Mouse (Mus musculus) embryonic facial prominence, embryonic 11.5 days (tissue): ENCODE measurements at regions not wholly inside any gene's neighbourhood (a gene's known extent, or its start where the extent isn't known, plus 50 kb on each side); places are given as distances from the start of the nearest gene placed in this dataset.

Experiments used
- ATAC-seq: fragments of 200-750 bp; cut with Nextera tagmentation; replicated peaks from 2 replicates; pipeline ENCODE4 v1.8.0; 2017; ENCODE audit warnings: low read depth; ENCODE audit not compliant: insufficient number of reproducible peaks, low FRiP score, low TSS enrichment
- DNase-seq: peaks from one replicate; pipeline ENCODE4 v3.0.0-alpha.2; 2015; ENCODE audit warnings: low spot score
- H3K27ac ChIP-seq: fragments of 300-500 bp; sonication (generic); replicated peaks from 2 replicates; pipeline ENCODE4 v1.5.1; 2014; ENCODE audit warnings: mild to moderate bottlenecking, low read depth, low read length, control low read depth
- H3K27me3 ChIP-seq: fragments of 300-500 bp; sonication (generic); 2 replicates; pipeline ENCODE4 v1.6.1; 2014; ENCODE audit warnings: mild to moderate bottlenecking, low read length, moderate library complexity, mixed read lengths; ENCODE audit not compliant: control insufficient read depth, insufficient read depth
- H3K36me3 ChIP-seq: fragments of 300-500 bp; sonication (generic); replicated peaks from 2 replicates; pipeline ENCODE4 v1.6.1; 2014; ENCODE audit warnings: low read depth, mild to moderate bottlenecking, low read length, moderate library complexity, mixed read lengths; ENCODE audit not compliant: control insufficient read depth, insufficient read depth
- H3K4me1 ChIP-seq: fragments of 300-500 bp; sonication (generic); 2 replicates; pipeline ENCODE4 v1.6.1; 2014; ENCODE audit warnings: low read length, mixed read lengths; ENCODE audit not compliant: control insufficient read depth, insufficient read depth
- H3K4me2 ChIP-seq: fragments of 300-500 bp; sonication (generic); 2 replicates; pipeline ENCODE4 v1.6.1; 2014; ENCODE audit warnings: low read depth, mild to moderate bottlenecking, control low read depth, low read length, moderate library complexity
- H3K4me3 ChIP-seq: fragments of 300-500 bp; sonication (generic); 2 replicates; pipeline ENCODE4 v1.5.1; 2014; ENCODE audit warnings: low read depth, low read length, control low read depth
- H3K9ac ChIP-seq: fragments of 300-500 bp; sonication (generic); replicated peaks from 2 replicates; pipeline ENCODE4 v1.6.1; 2014; ENCODE audit warnings: mild to moderate bottlenecking, control low read depth, low read length
- H3K9me3 ChIP-seq: fragments of 300-500 bp; sonication (generic); replicated peaks from 2 replicates; pipeline ENCODE4 v1.6.1; 2016; ENCODE audit warnings: mild to moderate bottlenecking, low read length, inconsistent platforms, mixed read lengths; ENCODE audit not compliant: control insufficient read depth
- WGBS: fragments of 180-500 bp; shearing (Covaris S2); extraction: QIAGEN DNeasy Blood & Tissue Kit; methylation state at CpG from one replicate; pipeline ENCODE4 v1.1.7; 2014; 5-methylcytosine and 5-hydroxymethylcytosine counted together

DNA sequence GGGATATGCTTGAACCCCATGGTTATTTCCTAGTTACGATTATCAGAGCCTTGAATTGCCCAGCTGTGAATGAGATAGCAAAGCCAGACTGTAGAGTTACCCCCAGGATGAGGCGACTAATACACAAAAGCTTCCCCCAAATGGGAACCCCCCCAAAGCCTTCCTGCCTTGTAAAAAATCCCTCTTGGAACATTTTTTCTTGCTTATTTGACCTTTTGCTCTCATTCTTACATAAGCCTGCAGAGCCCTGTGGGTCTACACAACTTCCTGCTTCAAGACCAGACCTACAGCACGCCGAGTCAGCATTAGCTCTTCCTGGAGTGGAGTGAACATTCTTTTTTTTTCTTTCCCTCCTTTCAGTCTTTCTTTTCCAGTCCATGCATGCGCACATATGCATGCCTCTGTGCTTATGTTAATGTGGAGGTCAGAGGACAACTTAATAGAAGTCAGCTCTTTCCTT is 60.8 kb upstream of the Eed start:
- WGBS: 36% methylated on average over 5 of the region's 5 CpGs
- ATAC-seq: no peak
- H3K4me1 ChIP-seq: no peaks in the 10 kb centered on the region
- no peak overlapping the region for H3K27ac ChIP-seq
- no peak overlapping the region for H3K4me3 ChIP-seq
- no peak overlapping the region for H3K4me2 ChIP-seq
- H3K9ac ChIP-seq: no peak overlapping the region
- no peaks in the 10 kb centered on the region for H3K36me3 ChIP-seq
- no peaks in the 10 kb centered on the region for H3K27me3 ChIP-seq
- H3K9me3 ChIP-seq: no peaks in the 10 kb centered on the region
- peak; percentile 35 for DNase-seq

DNA sequence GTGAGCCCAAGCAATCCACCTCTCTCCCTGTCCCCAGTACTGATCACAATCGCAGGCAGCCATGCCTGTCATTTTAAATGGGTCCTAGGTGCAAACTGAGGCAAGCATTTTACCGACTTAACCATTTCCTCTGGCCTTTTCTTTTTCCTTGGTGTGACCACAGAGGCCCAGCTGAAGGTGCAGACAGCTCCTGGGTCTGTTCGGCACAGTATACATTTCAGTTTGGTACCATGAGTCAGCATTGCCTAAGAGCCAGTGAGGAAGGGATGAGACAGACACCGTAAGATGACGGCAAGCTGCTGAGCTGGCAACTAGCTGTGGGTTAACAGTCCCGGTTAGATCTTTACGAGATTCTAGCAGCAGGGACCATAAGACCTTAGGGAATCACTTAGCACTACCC is 61.6 kb upstream of the Eed start:
- no peak for DNase-seq
- 83% methylated on average over 7 of the region's 7 CpGs for WGBS
- no peak overlapping the region for H3K9ac ChIP-seq
- no peaks in the 10 kb centered on the region for H3K27me3 ChIP-seq
- no peak for ATAC-seq
- no peaks in the 10 kb centered on the region for H3K4me1 ChIP-seq
- H3K27ac ChIP-seq: no peak overlapping the region
- H3K4me3 ChIP-seq: no peak overlapping the region
- H3K9me3 ChIP-seq: no peaks in the 10 kb centered on the region
- H3K36me3 ChIP-seq: no peaks in the 10 kb centered on the region
- no peak overlapping the region for H3K4me2 ChIP-seq

DNA sequence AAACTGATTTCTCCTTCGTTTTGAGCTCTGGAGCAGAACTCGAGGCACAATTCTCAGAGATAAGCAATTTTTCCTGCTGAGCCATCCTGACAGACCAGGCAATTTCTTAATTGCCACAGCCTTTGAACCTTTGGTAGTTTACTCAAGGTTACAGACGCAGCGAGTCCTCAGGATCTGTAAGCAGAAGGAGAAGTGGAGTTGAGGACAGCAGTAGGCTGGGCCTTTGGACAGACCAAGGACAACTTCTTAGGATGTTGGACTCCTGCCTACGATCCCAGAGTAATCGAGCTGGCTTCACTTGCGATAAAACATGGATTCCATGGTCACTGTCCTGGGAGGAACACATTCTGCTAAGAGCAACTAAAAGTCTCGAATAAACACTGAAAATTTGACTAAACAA is 62.7 kb upstream of the Eed start:
- Histone ChIP-seq H3K4me3 (no peak overlapping the region), H3K4me1 (no peaks in the 10 kb centered on the region), H3K36me3 (no peaks in the 10 kb centered on the region), H3K9ac (no peak overlapping the region), H3K27ac (no peak overlapping the region), H3K9me3 (no peaks in the 10 kb centered on the region), H3K4me2 (no peak overlapping the region), H3K27me3 (no peaks in the 10 kb centered on the region)
- no peak for ATAC-seq
- WGBS: 83% methylated on average over 8 of the region's 8 CpGs
- DNase-seq: no peak

DNA sequence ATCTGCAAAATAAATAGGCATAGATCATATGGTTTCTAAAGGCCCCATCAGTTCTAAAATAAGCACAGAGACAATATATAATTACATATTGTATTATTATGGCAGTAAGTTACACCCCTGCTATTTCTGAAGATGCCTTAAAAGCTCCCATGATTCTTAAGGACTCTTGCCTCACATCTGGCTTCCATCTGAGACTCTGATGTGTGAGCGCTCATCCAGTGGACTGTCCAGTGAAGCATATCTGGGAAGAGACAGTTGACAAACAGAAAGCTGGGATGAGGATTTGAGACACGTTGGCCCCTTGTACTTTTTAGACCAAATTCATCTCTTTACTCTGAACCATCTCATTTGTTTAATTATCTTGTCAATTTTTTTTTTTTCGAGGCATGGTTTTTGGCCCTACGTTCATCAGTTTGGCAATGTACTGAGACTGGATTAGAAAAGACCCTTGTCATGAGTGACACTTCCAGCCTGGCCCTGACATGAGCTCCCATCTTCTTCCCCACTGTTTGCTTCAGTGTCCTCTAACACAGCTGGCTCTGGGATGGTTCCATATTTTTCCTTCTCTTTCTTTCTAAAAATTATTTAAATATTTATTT is 63.4 kb upstream of the Eed start:
- H3K36me3 ChIP-seq: no peaks in the 10 kb centered on the region
- no peak for DNase-seq
- no peak overlapping the region for H3K4me3 ChIP-seq
- H3K9ac ChIP-seq: no peak overlapping the region
- no peak for ATAC-seq
- 83% methylated on average over 4 of the region's 4 CpGs for WGBS
- H3K9me3 ChIP-seq: no peaks in the 10 kb centered on the region
- no peaks in the 10 kb centered on the region for H3K4me1 ChIP-seq
- H3K4me2 ChIP-seq: no peak overlapping the region
- H3K27me3 ChIP-seq: no peaks in the 10 kb centered on the region
- no peak overlapping the region for H3K27ac ChIP-seq

- Histone ChIP-seq H3K9me3 (no peaks in the 10 kb centered on the region), H3K4me3 (no peak overlapping the region), H3K4me1 (no peaks in the 10 kb centered on the region), H3K27ac (no peak overlapping the region), H3K27me3 (no peaks in the 10 kb centered on the region), H3K9ac (no peak overlapping the region), H3K36me3 (no peaks in the 10 kb centered on the region), H3K4me2 (no peak overlapping the region)
- WGBS: 70% methylated on average over 4 of the region's 4 CpGs
- DNase-seq (no peak), ATAC-seq (no peak)
Measured at GRCm38 (mm10) chr7:90045208-90045800, 64.5 kb upstream of the Eed start.

GRCm38 (mm10) chr7:90046228-90046627 is 65.4 kb upstream of the Eed start:
- 89% methylated on average over 3 of the region's 3 CpGs for WGBS
- Histone ChIP-seq H3K9ac (no peak overlapping the region), H3K4me3 (no peak overlapping the region), H3K9me3 (no peaks in the 10 kb centered on the region), H3K27ac (no peak overlapping the region), H3K36me3 (no peaks in the 10 kb centered on the region), H3K27me3 (no peaks in the 10 kb centered on the region), H3K4me2 (no peak overlapping the region), H3K4me1 (no peaks in the 10 kb centered on the region)
- no peak for ATAC-seq
- no peak for DNase-seq

DNA sequence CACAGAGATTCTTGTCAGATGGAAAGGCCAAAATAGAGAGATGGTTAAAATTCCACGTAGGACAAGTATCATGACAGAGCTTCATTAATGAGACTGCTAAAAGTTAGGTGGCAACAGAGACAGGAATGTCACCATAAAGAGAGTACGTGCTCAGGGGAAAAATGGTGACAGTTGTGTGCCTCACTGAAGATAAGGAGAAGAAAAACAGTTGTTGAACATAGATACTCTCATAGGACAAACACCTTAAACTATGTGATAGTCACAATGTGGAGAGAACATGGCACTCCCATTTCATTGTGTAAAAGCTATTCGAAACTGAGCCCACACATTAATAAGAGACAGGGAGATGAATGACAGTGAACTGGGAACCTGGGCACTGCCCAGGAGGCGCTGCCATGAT is 66.1 kb upstream of the Eed start:
- H3K4me3 ChIP-seq: no peak overlapping the region
- ATAC-seq (no peak), DNase-seq (no peak)
- 92% methylated on average over 4 of the region's 4 CpGs for WGBS
- H3K4me1 ChIP-seq: no peaks in the 10 kb centered on the region
- H3K27me3 ChIP-seq: no peaks in the 10 kb centered on the region
- H3K27ac ChIP-seq: no peak overlapping the region
- H3K9ac ChIP-seq: no peak overlapping the region
- no peaks in the 10 kb centered on the region for H3K9me3 ChIP-seq
- no peak overlapping the region for H3K4me2 ChIP-seq
- no peaks in the 10 kb centered on the region for H3K36me3 ChIP-seq

DNA sequence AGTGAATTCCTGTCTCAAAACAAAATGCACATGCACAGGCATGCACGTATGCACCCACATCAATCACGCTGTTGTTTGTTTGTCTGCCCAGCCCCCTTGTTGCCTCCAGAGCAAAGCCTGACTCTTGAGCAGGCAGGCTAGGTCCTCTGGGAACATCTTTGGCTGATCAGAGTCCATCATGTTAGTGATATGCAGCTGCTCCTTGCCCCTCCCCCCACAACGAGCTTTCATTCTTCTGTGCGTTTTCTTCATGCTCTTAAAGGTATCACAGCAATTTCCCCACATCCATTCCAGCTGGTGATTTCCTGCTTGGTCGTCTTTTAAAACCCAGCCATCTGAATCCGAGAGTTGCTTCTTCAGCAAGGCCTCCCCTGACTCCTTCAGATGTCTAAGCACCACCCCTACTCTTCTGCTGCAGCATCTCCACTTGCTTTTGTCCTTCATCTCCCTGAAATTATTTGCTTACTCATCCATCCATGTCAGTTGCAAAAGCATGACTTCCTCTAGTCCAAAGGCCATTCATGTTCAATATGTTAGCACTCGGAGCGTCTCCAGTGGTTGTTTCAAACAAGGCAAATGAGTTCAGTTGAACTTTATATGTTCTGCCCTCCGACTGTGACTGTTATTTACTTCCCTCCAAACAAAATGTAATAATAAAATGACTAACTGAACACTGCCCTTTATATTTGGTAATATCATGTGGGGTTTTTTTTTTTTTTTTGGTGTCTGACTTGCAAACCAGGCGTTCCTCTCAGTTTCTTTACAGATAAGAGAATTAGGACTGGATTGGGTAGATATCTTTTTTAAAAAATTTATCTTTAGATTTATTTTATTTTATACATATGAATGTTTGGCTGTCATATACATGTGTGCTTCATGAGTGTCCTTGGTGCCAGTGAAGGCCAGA is 67.9 kb upstream of the Eed start:
- H3K9me3 ChIP-seq: no peaks in the 10 kb centered on the region
- ATAC-seq (peak; percentile 41), DNase-seq (peak; percentile 31)
- no peaks in the 10 kb centered on the region for H3K27me3 ChIP-seq
- H3K4me2 ChIP-seq: no peak overlapping the region
- no peak overlapping the region for H3K4me3 ChIP-seq
- no peaks in the 10 kb centered on the region for H3K4me1 ChIP-seq
- no peaks in the 10 kb centered on the region for H3K36me3 ChIP-seq
- H3K9ac ChIP-seq: no peak overlapping the region
- no peak overlapping the region for H3K27ac ChIP-seq
- 67% methylated on average over 10 of the region's 10 CpGs for WGBS
